Mouse (Mus musculus): ENCODE data around the gene Fxr2.

DNA sequence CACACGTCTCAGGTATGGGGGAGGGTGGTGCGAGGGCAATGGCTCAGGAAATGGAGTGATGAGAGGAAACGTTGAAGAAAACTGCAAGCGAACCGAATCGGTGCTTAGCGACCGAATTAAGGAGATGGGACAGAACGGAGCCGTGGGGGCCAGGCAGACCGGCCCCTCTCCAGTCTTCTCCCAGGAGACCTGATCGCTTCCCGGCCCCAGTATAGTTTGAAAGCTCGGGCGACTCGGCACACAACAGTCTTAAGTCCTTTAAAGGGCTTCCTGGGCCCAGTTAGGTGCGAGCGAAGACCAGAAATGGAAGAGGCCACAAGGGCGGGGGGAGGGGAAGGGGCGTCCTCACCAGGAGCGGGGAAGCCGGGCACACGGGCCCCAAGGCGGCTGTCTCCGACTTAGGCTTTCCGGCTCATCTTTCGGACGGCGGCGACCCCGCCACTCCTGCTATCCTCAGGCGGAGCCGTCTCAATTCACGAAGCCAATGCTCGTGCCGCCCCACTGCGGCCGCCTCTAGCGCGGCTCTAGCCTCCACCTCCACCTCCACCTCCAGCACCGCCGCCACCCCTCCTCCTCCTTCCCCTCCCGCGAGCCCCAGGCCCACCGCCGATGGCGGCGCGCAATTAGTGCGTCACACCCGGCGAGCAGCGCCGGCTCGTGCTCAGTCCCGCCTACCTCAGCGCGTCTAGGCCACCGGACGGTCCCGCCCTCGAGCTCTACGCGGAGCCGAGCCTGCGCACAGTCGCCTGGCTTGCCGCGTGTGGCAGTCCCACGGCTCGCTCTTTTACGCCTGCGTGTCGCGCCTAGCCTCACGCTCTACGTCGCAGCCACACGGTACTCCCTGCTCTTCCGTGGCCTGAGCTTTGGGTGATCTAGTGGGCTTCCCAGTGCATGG lies 48.8 kb downstream of the Fxr2 start, which contains the start of gene Senp3:
- TF ChIP-seq CTCF (IDR thresholded peaks at IDR 0.05; ENCODE audit: extremely low read depth, insufficient read depth, low read length), result no peak
- TF ChIP-seq POLR2A (IDR thresholded peaks at IDR 0.05; ENCODE audit: extremely low read depth, insufficient read depth, low read length), result peak; percentile 88

Measured in cortical plate, adult 2 months (tissue).